Mouse (Mus musculus): ENCODE data around the gene Ankrd53. TPM values are rescaled to one million over a fixed set of nuclear protein-coding genes. Genes with fewer than 3 reads are reported as not detected.

Gene Ankrd53
- total and polyA plus RNA-seq, 2 experiments from 2014 or later, result 0.12 TPM; not detected in 1

DNA sequence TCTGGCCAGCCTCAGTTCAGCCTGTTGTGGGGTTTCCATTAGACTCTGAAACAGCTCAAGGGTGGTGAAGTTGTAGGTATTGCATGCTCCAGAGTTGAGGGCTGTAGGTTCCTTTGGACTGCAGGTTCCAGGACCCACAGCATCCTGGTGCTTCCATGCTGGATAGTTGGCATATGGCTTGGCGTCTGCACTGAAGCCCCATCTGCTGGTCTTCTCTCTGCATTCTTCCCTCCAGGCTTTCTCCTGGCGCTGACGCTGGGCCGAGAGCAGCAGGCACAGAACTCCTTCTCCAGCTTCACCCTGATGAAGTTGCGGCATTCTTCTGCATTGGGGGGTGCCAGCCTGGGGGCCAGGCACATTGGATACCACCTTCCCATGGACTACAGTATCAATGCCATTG lies 39.6 kb downstream of the Ankrd53 start:
- H3K9me3 ChIP-seq (ENCODE audit: low read length), result no peaks in the 10 kb centered on the region
- DNase-seq (ENCODE audit: low spot score) (no peak), ATAC-seq (ENCODE audit: low FRiP score) (no peak)
- H3K36me3 ChIP-seq (ENCODE audit: insufficient read depth, low read length), result peaks cover 46% of the 10 kb centered on the region
- H3K27ac ChIP-seq (ENCODE audit: low read depth, low read length), result no peak overlapping the region
- no peak overlapping the region for H3K9ac ChIP-seq (replicated peaks; ENCODE audit: low read length, poor library complexity, severe bottlenecking)
- WGBS, result 85% methylated on average over 5 of the region's 5 CpGs
- no peaks in the 10 kb centered on the region for H3K27me3 ChIP-seq (ENCODE audit: insufficient read depth, low read length)
- no peaks in the 10 kb centered on the region for H3K4me1 ChIP-seq (ENCODE audit: insufficient read depth, low read length)
- no peak for TF ChIP-seq CTCF (IDR thresholded peaks at IDR 0.05)
- H3K4me3 ChIP-seq (ENCODE audit: low read depth, low read length), result no peak overlapping the region
- H3K4me2 ChIP-seq (ENCODE audit: low read depth, low read length, poor library complexity, severe bottlenecking), result no peak overlapping the region

DNA sequence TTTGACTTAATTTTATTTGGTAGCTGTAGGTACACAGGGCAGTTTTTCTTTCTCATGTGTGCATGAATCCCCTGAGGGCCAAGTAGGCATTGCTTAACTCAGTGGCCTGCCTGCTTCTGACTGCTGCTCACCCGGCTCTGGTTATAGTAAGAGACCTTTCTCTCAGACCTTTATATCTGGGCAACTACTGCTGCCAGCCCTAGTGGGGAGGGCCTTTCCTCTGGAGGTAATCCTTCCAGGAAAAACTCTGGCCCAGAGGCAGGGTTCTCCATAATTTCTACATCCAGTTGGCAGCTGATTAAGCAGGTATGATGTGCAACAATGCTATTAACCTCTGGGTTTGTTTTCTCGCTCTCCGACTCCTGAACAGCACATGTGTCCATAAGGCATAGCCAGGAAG lies 40.4 kb downstream of the Ankrd53 start:
- peaks cover 49% of the 10 kb centered on the region for H3K36me3 ChIP-seq (ENCODE audit: insufficient read depth, low read length)
- WGBS, result 90% methylated on average over 3 of the region's 3 CpGs
- no peak for DNase-seq (ENCODE audit: low spot score)
- no peak for TF ChIP-seq CTCF (IDR thresholded peaks at IDR 0.05)
- no peaks in the 10 kb centered on the region for H3K4me1 ChIP-seq (ENCODE audit: insufficient read depth, low read length)
- no peak overlapping the region for H3K4me2 ChIP-seq (ENCODE audit: low read depth, low read length, poor library complexity, severe bottlenecking)
- H3K4me3 ChIP-seq (ENCODE audit: low read depth, low read length), result no peak overlapping the region
- no peak overlapping the region for H3K9ac ChIP-seq (replicated peaks; ENCODE audit: low read length, poor library complexity, severe bottlenecking)
- H3K27me3 ChIP-seq (ENCODE audit: insufficient read depth, low read length), result no peaks in the 10 kb centered on the region
- no peaks in the 10 kb centered on the region for H3K9me3 ChIP-seq (ENCODE audit: low read length)
- H3K27ac ChIP-seq (ENCODE audit: low read depth, low read length), result no peak overlapping the region
- no peak for ATAC-seq (ENCODE audit: low FRiP score)

GRCm38 (mm10) chr6:83815801-83816200 lies 53.4 kb downstream of the Ankrd53 start:
- ATAC-seq (ENCODE audit: low FRiP score) (no peak), DNase-seq (ENCODE audit: low spot score) (no peak)
- Histone ChIP-seq H3K27ac (ENCODE audit: low read depth, low read length) (no peak overlapping the region), H3K4me1 (ENCODE audit: insufficient read depth, low read length) (no peaks in the 10 kb centered on the region), H3K27me3 (ENCODE audit: insufficient read depth, low read length) (no peaks in the 10 kb centered on the region), H3K4me3 (ENCODE audit: low read depth, low read length) (no peak overlapping the region), H3K36me3 (ENCODE audit: insufficient read depth, low read length) (peaks cover 9% of the 10 kb centered on the region; the same call in 1 of the 2 replicates), H3K4me2 (ENCODE audit: low read depth, low read length, poor library complexity, severe bottlenecking) (no peak overlapping the region), H3K9me3 (ENCODE audit: low read length) (no peaks in the 10 kb centered on the region), H3K9ac (replicated peaks; ENCODE audit: low read length, poor library complexity, severe bottlenecking) (no peak overlapping the region)
- TF ChIP-seq CTCF (IDR thresholded peaks at IDR 0.05), result peak; percentile 9; the same call in 1 of the 2 replicates
- WGBS, result over 99% methylated on average over 3 of the region's 3 CpGs

Other genes starting within 250 kb of the Ankrd53 start
- gene Actg2, start 226.4 kb upstream of the Ankrd53 start, total RNA-seq (2014; rRNA removed), result 1.6 and 2.0 TPM in 2 replicates
- gene Actg2, start 226.4 kb upstream of the Ankrd53 start, polyA plus RNA-seq (2015; fragmentation: Nextera tagmentation; extraction: Ambion mirVana), result 1.6 and 1.8 TPM in 2 replicates
- gene Stambp, start 189.9 kb upstream of the Ankrd53 start, total RNA-seq (2014; rRNA removed), result 17.4 and 18.3 TPM in 2 replicates
- gene Stambp, start 189.9 kb upstream of the Ankrd53 start, polyA plus RNA-seq (2015; fragmentation: Nextera tagmentation; extraction: Ambion mirVana), result 72.2 and 75.5 TPM in 2 replicates
- not detected in 2 replicates for gene Clec4f, start 106.5 kb upstream of the Ankrd53 start, total RNA-seq (2014; rRNA removed)
- 0.12 and 0.19 TPM in 2 replicates for gene Clec4f, start 106.5 kb upstream of the Ankrd53 start, polyA plus RNA-seq (2015; fragmentation: Nextera tagmentation; extraction: Ambion mirVana)
- gene Cd207, start 84.8 kb upstream of the Ankrd53 start, total RNA-seq (2014; rRNA removed), result 0.16 TPM in 1 of 2 replicates, not detected in the other
- not detected in 2 replicates for gene Cd207, start 84.8 kb upstream of the Ankrd53 start, polyA plus RNA-seq (2015; fragmentation: Nextera tagmentation; extraction: Ambion mirVana)
- gene Vax2, start 51.4 kb upstream of the Ankrd53 start, total RNA-seq (2014; rRNA removed), result not detected in 2 replicates
- gene Vax2, start 51.4 kb upstream of the Ankrd53 start, polyA plus RNA-seq (2015; fragmentation: Nextera tagmentation; extraction: Ambion mirVana), result not detected in 2 replicates
- 0.77 TPM in 1 of 2 replicates, not detected in the other for gene Atp6v1b1, start 19.7 kb upstream of the Ankrd53 start, total RNA-seq (2014; rRNA removed)
- gene Atp6v1b1, start 19.7 kb upstream of the Ankrd53 start, polyA plus RNA-seq (2015; fragmentation: Nextera tagmentation; extraction: Ambion mirVana), result 0.07 TPM in 1 of 2 replicates, not detected in the other
- gene Tex261, start 13.2 kb downstream of the Ankrd53 start, total RNA-seq (2014; rRNA removed), result 45.8 and 54.4 TPM in 2 replicates
- gene Tex261, start 13.2 kb downstream of the Ankrd53 start, polyA plus RNA-seq (2015; fragmentation: Nextera tagmentation; extraction: Ambion mirVana), result 66.8 and 71.4 TPM in 2 replicates
- 58.1 and 60.6 TPM in 2 replicates for gene Nagk, start 32.3 kb downstream of the Ankrd53 start, total RNA-seq (2014; rRNA removed)
- gene Nagk, start 32.3 kb downstream of the Ankrd53 start, polyA plus RNA-seq (2015; fragmentation: Nextera tagmentation; extraction: Ambion mirVana), result 94.7 and 104 TPM in 2 replicates
- gene Paip2b, start 69.1 kb downstream of the Ankrd53 start, total RNA-seq (2014; rRNA removed), result 59.3 and 66.5 TPM in 2 replicates
- gene Paip2b, start 69.1 kb downstream of the Ankrd53 start, polyA plus RNA-seq (2015; fragmentation: Nextera tagmentation; extraction: Ambion mirVana), result 25.9 and 26.1 TPM in 2 replicates
- gene Zfp638, start 104.5 kb downstream of the Ankrd53 start, total RNA-seq (2014; rRNA removed), result 107 and 123 TPM in 2 replicates
- 47.0 and 53.8 TPM in 2 replicates for gene Zfp638, start 104.5 kb downstream of the Ankrd53 start, polyA plus RNA-seq (2015; fragmentation: Nextera tagmentation; extraction: Ambion mirVana)
- gene Dysf, start 245.9 kb downstream of the Ankrd53 start, total RNA-seq (2014; rRNA removed), result 1.4 and 1.8 TPM in 2 replicates
- gene Dysf, start 245.9 kb downstream of the Ankrd53 start, polyA plus RNA-seq (2015; fragmentation: Nextera tagmentation; extraction: Ambion mirVana), result 1.7 and 2.0 TPM in 2 replicates

Measured in midbrain, postnatal 0 days (tissue).